Mouse (Mus musculus): ENCODE measurements around the gene Pde7b.

Gene Pde7b

DNA sequence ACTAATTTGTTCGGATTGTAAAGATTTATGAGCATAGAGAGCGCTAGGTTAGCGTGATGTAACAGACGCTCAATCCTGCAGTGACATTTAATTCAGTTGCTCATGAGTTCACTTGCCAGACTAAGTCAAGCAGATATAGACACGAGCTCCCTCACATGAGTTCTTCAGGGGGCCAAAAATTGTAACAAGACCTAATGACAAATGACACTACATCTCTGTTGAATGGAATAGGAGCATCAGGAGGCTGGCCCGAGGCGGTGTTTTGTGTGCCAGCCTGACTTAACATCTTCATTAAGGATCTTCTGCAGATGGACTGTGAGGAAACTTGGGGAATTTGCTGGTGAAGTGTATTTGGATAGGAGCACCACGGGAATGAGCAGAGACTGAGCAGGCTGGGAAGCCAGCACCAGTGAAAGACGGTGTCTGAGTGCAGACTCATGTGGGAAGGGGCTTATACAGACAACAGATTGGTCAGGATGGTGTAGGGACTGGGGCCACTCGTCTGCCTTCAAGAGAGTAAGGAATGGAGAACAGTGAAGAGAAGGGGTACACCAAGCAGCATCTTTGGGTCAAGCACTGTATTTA is 303.5 kb downstream of the Pde7b start:
- no peak for DNase-seq (ENCODE audit: low spot score in 2 of 2)

DNA sequence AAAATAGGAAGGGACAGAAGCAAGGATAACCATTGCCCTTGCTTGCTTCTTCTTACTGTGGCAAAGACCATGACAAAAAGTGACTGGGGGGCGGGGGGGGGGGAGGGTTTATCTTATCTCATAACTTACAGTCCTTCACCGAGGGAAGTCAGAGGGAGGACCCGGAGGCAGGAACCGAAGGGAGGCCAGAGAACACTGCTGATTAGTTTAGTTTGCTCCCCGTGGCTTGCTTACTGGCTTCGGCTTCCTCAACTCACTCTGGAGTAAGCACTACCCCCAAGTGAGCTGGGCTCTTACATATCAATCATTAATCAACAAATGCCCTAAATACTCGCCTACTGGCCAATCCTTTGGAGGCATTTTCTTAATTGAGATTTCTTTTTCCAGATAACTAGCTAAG is 304.6 kb downstream of the Pde7b start:
- DNase-seq (ENCODE audit: low spot score in 2 of 2): no peak

DNA sequence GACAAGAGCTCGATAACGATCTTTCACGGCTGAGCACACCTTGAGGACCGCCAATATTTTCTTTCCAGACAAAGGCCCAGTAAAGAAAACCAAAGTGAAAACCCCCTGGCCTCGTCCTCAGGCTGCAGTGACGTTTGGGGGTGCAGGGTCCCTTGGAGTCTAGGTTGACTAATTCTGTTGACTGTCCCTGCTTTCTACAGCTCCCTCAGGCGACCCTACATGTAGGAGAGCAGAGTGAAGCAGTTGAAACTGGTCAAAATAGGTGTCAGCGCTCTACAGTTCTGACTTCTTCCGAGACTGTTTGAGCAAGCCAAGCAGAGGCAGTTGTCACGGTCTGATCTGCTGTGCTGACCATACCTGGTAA is 306.0 kb downstream of the Pde7b start:
- DNase-seq (ENCODE audit: low spot score in 2 of 2): no peak

DNA sequence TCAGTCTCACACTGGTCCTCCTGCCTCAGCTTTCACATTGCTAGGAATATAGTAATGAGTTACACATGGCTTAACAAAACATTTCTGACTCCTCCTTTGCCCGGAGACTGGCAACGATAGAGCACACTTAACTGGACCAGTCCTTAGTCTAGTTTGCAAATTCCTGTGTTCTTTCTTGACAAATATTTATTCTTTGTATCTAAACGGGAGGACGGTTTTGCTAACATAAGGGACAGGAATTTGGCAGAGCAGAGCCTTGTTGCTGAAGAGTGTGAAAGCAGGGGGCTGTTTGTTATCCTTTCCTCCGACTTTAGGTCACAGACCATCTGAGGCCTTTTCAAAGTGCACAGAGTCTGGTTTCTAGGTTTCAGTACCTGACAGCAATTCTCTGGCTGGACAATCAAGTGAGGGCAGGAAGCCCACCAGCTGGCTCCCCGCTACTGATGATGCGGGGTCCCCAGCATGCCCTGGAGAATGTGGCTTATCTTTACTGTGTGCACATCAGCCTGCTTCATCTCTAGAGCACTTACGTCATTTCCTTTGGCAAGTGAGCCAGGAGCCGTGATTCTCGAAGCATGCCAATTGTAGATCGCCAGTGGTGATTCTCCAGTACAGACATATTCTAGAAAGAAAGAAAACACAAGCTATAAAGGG is 306.5 kb downstream of the Pde7b start:
- DNase-seq (ENCODE audit: low spot score in 2 of 2): no peak

DNA sequence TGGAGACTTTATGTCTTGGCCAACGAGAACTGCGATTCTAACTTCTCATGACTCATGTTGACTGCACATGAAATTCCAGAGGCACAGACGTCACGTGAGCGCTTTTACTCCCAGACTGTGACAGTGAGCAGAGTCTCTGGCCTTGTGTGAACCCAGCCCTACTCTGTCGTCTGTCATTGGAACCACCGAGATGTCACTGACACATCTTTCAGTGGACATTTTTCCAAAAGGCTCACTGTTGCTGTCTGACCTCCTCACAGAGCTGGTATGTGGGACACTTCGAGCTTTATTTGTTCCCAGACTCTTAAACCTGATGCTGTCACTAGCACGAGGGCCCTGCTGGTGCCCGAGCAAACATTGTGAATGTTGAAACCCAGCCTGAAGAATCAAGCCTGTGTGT is 315.7 kb downstream of the Pde7b start:
- no peak for DNase-seq (ENCODE audit: low spot score in 2 of 2)

DNA sequence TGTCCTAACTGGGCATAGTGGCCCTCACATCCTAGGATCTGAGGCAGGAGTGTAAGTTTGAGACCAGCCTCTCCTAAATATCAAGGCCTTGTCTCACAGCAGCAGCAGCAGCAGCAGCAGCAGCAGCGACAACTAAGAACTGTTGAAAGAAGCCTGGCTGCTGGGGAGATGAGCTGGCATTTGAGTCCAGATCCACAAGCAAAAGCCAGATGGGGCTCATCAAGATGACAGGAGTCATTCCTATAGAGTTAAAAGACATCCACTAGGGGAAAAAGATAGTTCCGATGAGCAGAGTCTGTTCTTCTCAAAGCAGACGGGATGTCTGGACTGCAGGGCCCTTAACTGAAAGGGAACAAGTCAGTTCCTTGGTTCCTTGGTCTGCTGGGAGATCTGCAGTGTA is 316.5 kb downstream of the Pde7b start:
- no peak for DNase-seq (ENCODE audit: low spot score in 2 of 2)

DNA sequence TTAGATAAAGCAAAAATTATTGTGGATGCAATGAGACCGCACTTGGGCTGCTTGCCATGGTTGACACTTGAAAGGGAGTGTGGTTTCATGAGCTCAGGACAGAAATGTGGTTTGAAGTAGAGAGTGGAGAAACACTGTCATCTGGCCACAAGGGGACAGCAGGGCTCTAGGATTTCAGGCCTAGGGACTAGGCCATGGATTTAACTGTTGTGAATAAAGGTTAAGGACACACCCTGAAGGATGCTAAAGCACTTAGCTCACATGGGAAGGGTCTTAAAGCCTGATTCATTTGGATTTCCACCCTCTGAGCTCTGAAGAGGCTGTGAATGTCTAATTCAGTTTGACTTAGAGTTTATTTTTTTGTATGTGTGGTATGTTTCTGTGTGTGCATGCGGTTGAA is 319.4 kb downstream of the Pde7b start:
- peak; percentile 20 to 43 for DNase-seq (ENCODE audit: low spot score in 2 of 2)

DNA sequence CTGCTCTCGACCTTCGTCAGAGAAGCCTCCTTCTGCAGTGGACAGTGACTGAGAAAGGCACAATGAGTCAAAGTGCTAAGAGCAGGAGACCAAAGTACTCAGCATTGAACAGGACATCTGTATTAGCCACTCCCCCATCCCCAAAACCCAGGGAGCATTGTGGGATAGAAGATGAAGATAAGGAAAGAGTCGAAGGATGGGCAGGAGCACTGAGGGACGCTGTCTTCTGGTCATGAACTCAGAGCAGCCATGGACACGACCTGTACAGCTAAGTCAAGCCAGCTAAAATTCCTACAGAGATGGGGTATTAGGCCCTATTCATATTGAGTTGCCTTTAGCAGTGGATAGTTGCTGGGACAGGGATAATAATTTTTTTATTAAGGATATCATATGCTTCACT is 321.9 kb downstream of the Pde7b start:
- DNase-seq (ENCODE audit: low spot score in 2 of 2): no peak

DNA sequence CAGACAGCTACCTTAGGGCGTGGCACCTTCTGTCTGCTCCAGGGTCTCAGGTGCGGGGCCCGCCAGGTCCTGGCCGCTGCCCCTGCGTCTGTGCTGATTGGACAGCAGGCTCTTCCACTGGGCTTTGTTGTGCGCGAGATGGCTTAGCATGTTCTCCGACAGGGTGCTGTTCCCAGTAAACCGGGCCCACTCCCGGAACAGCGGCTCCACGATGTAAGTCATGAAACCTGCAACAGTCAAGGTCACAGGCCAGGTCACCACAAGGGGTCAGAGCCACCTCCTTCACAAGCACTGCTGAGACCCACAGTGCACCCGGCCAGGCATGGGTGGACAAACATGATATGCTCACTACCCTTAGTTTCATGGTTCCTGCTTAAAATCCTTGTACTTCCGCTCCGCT is 324.5 kb downstream of the Pde7b start:
- no peak for DNase-seq (ENCODE audit: low spot score in 2 of 2)

DNA sequence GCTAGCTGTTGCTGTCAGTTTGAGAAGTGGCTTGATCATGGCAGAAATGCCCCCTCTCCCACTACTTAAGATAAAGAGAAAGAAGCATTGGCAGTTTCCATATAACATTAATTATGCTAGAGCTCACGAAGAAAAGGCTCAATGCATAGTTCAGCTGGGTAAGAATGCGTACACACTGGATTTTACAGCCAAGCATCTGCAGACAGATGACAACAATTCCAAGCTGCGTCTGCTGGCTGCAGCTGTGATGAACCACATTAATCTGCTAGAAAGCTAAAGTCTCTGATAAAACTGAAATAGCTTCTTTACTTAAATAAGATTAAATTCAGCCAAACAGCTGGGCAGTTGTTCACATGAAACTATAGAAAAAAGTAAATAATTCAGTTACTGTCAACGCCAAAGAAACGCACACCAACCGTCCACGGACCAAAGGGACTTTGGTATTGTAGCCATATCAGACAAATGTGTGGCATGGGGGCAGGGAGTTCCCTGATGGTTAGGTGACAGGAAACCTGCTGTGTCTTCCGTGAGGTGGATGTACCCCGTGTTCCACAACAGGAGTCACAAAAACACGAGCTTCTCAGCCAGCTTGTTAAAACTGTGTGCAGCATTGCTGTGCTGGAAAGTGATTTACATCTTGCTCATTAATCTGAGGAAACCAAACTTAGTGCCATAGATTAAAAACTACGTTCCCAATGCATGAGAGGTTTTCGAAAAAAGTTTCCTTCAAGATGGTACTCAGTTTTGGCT is 326.1 kb downstream of the Pde7b start:
- no peak for DNase-seq (ENCODE audit: low spot score in 2 of 2)

DNA sequence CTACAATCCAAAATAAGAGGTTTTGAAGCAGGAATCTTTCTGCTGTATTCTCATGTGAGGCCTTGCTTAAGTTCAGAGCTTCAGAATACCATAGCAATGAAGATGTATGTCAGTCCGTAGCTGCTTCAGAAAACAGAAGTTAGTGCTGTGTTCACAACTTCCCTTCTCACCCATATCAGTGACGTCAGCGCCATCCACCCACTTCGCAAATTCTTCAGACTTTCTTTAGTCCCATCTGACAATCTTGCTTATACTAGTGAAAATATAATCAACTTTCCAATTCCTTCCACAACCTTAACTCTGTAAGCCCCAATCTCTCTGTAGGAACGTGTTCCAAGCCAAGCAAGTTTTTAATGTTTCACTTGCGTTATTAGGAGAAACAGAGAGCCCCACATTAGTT is 326.7 kb downstream of the Pde7b start:
- DNase-seq (ENCODE audit: low spot score in 2 of 2): peak in 1 of 2 experiments; percentile 26

DNA sequence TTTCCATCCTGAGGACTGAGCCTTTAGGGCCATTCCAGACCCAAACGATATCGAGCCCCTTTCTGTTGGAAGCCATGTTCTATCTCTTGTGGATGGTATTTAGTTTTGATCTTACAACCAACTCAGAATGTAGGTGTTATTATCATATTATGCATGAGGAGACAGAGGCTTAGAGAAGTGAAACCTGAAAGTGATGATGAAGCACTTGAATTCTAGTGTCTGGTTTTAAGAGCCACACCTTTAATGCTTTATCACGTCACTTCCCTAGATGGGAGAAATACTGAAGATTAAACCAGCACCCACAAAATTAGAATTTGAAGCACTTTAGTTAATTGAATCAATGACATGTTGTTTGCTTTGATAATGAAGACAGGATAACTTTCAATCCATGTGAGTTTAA is 329.1 kb downstream of the Pde7b start:
- DNase-seq (ENCODE audit: low spot score in 2 of 2): no peak

DNA sequence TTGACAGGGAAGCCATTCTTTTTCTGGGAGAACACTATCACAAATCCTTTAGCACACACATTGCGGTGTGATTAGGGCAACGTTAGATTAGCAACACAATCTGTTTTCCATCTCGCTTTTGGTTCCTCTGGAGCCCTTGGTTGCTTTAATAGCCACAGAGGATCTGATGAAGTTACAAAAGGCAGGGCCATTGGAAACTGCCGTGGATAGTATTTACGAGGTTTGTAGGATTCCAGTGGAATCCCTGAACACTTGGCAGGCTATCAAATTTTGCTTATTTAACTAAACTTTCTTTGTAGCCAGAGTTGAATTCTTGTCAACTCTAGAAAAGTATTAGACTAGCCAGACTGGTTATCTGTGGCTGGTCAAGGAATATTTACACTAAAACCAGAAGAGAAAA is 330.1 kb downstream of the Pde7b start:
- no peak for DNase-seq (ENCODE audit: low spot score in 2 of 2)

DNA sequence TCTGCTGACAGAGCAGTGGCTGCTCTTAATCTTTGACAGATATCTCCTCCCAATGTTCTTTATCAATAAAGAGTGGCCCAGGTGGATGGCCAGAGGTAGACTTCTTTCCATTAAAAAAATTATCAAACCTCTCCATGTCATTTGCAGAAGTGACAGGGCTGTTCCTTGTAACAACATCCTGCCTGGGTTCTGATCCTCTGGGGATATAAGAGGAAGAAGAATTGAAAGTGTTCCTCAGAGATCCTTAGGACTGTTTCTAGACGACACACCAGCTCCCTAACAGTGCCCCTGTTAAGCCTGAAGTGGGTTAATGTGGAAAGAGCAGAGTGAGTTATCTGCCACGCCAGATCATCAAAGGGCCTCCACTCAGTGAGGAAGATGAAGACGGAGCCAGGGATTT is 334.3 kb downstream of the Pde7b start:
- DNase-seq (ENCODE audit: low spot score in 2 of 2): no peak

DNA sequence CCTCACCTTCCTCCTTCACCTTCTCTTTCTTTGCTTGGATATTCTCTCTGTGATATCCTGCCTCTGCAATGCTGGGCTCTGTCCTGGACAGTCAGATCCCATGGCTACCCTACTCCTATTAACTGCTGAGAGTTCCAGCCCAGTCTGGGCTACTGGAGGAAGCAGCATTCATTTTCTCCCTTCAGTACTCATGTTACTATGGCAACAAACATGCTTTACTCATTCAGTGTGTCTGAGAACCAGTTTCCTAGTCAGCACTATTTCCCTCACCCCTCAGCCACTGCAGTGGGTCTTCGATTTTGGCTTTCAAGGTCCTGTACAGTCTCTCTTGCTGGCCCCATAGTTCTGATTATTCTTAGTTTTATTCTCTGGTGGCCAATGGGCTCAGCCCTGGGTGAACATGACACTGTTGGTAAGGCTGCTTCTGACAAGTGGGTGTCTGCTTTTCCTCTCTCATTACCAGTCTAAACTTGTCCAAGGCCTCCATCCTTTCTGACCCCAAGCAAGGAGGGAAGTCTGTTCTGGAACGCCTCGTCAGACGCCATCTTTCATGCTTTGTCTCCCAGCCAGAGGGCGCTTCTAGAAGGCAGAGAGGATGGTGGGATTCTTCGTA is 342.0 kb downstream of the Pde7b start:
- DNase-seq (ENCODE audit: low spot score in 2 of 2): no peak

DNA sequence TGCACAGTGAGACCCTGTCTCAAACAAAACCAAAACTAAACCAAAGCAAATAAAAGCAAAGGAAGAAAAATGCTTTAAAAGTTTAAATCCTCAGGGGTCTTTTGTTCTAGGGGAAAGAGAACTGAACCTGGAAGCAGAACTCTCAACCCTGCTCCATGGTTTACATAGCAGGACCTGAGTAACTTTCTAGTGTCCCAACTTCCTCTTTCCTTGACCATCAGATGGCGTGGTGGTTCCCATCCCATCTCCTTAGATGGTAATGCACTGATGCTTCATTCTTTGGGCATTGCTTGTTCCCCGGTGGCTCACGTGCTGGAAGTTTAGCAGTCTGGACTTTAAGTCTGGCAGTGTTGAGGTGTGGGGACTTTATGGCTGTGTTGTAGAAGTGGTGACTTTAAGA is 343.5 kb downstream of the Pde7b start:
- DNase-seq (ENCODE audit: low spot score in 2 of 2): no peak

DNA sequence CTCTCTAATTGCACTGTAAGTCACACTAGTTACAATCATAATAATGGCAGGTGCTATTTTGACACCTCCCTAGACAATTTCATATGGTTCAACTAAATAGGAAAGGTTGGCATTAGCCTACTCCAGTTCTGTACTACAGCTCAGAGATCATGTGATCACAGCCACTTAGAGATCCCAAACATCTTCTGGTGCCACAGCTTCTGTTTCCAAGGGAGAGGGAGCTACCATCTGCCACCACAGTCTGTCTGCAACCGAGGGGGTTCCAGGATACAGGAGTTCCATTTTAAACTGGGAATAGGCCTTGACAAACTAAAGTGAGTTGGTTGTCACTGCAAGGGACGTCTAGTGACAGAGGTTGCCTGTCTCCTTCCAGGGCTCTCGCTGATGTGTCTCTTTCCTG is 344.1 kb downstream of the Pde7b start:
- peak; percentile 38 to 45 for DNase-seq (ENCODE audit: low spot score in 2 of 2)

DNA sequence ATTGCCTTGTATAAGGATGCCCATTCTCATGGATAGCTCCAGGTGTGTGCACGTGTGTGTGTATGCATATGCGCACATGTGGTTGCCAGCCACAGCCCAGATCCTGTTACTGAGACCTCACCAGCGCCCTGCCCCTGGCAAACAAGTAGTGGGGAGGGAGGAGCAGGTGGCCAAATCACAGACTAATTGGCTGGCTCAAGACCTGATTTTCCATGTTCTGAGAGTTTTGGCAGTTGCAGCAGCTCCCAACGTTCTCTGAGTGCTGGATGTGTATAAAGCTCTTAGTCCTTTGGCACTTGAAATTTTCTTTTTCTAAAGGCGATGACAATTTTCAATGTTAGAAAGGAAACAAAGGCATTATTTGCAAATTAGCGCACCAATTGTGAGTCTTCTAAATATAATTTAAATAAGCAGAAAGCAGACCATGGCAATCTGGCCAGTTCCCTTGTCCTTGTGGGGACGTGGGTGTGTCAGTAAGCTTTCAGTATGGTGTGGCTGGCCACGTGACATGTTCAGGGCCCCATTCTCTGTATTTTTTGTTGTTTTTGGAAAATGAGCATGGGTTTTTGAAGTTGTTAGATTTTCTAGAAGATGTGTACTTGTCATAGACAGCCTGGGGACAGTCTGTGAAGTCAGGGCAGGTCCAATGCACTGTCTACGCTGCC is 345.7 kb downstream of the Pde7b start:
- DNase-seq (ENCODE audit: low spot score in 2 of 2): no peak

DNA sequence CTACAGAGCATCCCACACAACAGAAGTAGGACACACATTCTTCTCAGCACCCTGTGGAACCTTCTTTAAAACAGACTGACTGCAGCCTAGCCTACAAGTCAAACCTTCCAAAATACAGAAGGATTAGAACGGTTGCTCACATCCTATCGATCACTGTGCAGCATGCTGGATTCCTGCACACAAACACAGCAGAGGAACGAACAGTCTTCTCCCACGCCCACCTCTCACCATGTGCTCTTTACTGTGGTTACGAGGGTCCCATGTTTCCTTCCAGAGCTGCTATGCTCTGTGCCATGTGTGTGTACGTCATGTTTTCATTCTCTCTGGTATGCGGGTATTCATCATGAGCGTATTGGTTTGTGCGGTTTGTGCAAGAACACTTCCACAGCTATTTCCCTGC is 347.3 kb downstream of the Pde7b start:
- DNase-seq (ENCODE audit: low spot score in 2 of 2): no peak

DNA sequence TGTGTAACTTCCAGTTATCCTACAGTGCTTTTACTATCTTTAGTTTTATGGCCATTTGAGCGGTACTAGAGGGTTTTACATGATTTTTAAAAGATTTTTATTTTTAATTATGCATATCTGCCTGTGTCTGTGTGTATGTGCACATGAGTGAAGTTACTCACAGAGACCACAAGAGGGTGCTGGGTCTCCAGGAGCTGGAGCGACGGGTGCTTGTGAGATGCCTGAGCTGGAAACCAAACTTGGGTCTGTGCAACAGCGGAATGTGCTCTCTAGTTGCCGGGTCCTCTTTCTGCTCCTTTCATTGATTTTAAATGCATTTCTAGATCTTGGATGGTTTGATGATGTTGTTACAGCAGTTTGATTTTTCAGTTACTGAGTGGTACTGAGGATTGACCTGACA is 352.8 kb downstream of the Pde7b start:
- no peak for DNase-seq (ENCODE audit: low spot score in 2 of 2)

DNA sequence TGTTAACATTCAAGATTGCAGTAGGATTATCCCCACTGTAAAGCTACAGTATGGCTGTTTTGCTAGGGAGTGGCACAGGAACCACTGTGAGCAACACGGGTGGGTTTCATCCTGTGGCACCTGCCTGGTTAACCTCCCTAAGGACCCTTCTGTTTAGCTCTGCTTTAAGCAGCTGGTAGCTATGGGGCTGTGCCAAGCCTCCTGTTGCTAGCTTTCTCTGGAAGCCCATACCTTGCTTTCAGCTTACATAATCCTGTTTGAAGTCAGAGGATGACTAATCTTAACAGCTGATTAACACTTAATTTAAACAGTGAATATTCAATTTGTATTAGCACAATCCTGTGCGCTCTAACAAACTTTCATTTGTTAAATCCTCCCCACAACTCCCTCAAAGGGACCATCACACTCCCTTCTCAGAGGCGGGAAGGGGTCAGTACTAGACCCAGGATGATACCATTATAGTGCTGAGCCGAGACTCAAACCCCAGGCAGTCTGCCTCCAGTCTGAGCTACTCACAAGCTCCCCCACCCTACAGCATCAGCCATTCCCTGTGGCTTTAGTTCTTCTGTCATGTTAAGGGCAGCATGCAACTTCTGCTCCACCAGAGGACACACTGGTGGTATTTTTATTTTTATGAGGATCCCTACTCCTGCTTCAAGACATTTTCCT is 362.3 kb downstream of the Pde7b start:
- no peak for DNase-seq (ENCODE audit: low spot score in 2 of 2)
